Mouse (Mus musculus) megakaryocyte, embryonic 14.5 days (primary cell): ENCODE data around the gene Cd151.

ENCODE experiments used
- FLI1 ChIP-seq: IDR thresholded peaks from 2 replicates; pipeline ENCODE4 v1.6.1; 2012; ENCODE audit warnings: low read length, inconsistent platforms, mixed read lengths
- GATA1 ChIP-seq: IDR thresholded peaks from 3 replicates; pipeline ENCODE4 v1.6.1; 2012; ENCODE audit warnings: mixed read lengths, low read length, inconsistent platforms, borderline replicate concordance

DNA sequence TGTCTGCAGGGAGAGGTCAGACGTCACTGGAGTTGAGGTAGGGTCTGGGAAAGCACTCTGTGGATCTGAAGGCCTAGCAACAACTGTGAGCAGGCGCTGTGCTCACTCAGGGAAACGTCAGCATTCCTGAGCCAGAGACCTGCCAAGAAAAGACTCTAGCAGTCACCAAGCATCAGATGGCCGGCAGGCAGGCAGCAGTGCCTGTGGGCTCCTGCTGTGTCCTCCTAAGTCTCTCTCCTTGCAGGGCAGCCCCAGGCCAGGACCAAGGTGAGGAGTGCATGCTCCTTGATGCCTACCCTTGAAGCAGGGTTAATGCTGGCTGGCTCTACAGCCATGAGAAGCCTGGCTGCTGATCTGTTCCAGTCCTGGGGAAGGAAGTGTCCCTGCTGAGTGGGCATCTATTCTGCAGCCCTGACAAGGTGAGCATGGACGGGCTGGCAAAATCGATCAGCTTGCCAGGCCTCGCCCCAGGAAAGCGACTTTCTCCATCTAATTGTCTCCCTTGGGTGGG lies 43.5 kb downstream of the Cd151 start:
- TF ChIP-seq GATA1, result no peak
- no peak for TF ChIP-seq FLI1
